Mouse (Mus musculus) MEL (cell line): ENCODE measurements around the gene Spaca5. TPM values are rescaled to one million over a fixed set of nuclear protein-coding genes. Genes with fewer than 3 reads are reported as not detected.

Source experiments
- polyA plus RNA-seq, 2 experiments: library from polyadenylated mRNA; stranded (reverse) in 1 of 2; unstranded in 1 of 2; fragments of >175 nt in 1 of 2; fragments of >200 nt in 1 of 2; gene quantifications; 2 replicates each; pipeline versions ENCODE4 v1.2.1 to v1.2.4; 2012; ENCODE audit warnings: low replicate concordance in 2 of 2, low read depth in 1 of 2; ENCODE audit not compliant: insufficient read length in 2 of 2, insufficient read depth in 1 of 2, missing spikeins in 1 of 2
- total RNA-seq: library from RNA; depleted of rRNA; stranded (reverse); fragments of 300-350 nt; gene quantifications from 2 replicates; pipeline ENCODE4 v1.2.3, GENCODE M21; 2012; rRNA removed

Spaca5 gene
- total and polyA plus RNA-seq, 3 experiments = not detected

Other genes with a start within 250 kb of the Spaca5 start
- 0.27 TPM in 1 of 2 replicates, not detected in the other for gene Timp1, start 198.2 kb upstream of the Spaca5 start, total RNA-seq
- gene Timp1, start 198.2 kb upstream of the Spaca5 start, polyA plus RNA-seq = under 1 TPM in 1 of 2 experiments, not detected in 1; 0.49 TPM
- 0.08 TPM in 1 of 2 replicates, not detected in the other for gene Syn1, start 147.4 kb upstream of the Spaca5 start, total RNA-seq
- under 1 TPM in 1 of 2 experiments, not detected in 1; 0.22 TPM for gene Syn1, start 147.4 kb upstream of the Spaca5 start, polyA plus RNA-seq
- 2.0 and 2.6 TPM in 2 replicates for gene Cfp, start 136.9 kb upstream of the Spaca5 start, total RNA-seq
- 10 to 100 TPM in 1 of 2 experiments, not detected in 1; 11.4 TPM for gene Cfp, start 136.9 kb upstream of the Spaca5 start, polyA plus RNA-seq
- gene Elk1, start 117.8 kb upstream of the Spaca5 start, total RNA-seq = 5.4 and 6.1 TPM in 2 replicates
- gene Elk1, start 117.8 kb upstream of the Spaca5 start, polyA plus RNA-seq = 10 to 100 TPM in 1 of 2 experiments, not detected in 1; 12.5 TPM
- gene Uxt, start 106.4 kb upstream of the Spaca5 start, total RNA-seq = 62.3 and 78.8 TPM in 2 replicates
- gene Uxt, start 106.4 kb upstream of the Spaca5 start, polyA plus RNA-seq = 10 to 100 TPM in 1 of 2 experiments, not detected in 1; 88.8 TPM
- 5.1 and 5.7 TPM in 2 replicates for gene Zfp182, start 6.1 kb upstream of the Spaca5 start, total RNA-seq
- gene Zfp182, start 6.1 kb upstream of the Spaca5 start, polyA plus RNA-seq = 1 to 10 TPM in 1 of 2 experiments, not detected in 1; 4.5 TPM
- gene Zfp300, start 21.1 kb downstream of the Spaca5 start, total RNA-seq = not detected in 2 replicates
- not detected for gene Zfp300, start 21.1 kb downstream of the Spaca5 start, polyA plus RNA-seq
- gene Ssxa1, start 47.4 kb downstream of the Spaca5 start, total RNA-seq = not detected in 2 replicates
- not detected for gene Ssxa1, start 47.4 kb downstream of the Spaca5 start, polyA plus RNA-seq
- not detected in 2 replicates for gene Gm21876, start 107.2 kb downstream of the Spaca5 start, total RNA-seq
- gene Gm21876, start 107.2 kb downstream of the Spaca5 start, polyA plus RNA-seq = not detected